Mouse (Mus musculus): Measurements from ENCODE around the gene Rcn1. TPM values are rescaled to one million over a fixed set of nuclear protein-coding genes. Genes with fewer than 3 reads are reported as not detected.

Gene Rcn1
- total RNA-seq, 4 experiments from 2014 or later, result 19.4 to 23.4 (median 21.4) TPM

DNA sequence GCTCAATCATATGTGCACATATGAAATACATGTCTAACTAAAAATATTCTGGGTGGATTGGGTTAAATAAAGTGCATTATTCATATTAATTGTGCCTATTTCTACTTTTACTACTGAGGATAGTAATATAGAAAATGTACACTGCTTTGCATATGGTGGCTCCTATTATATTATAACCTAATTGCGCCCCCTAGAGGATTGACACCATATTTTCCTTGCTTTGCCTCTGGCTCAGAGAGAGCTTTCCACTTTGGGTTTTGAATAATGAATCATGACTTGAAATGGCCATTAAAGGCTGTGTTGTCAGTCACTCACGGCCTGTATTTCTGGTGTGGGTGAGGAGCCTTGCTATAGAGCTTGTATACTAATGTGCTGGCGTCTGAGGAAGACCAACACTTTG, 59.1 kb downstream of the Rcn1 start:
- DNase-seq (ENCODE audit: low spot score), result no peak

DNA sequence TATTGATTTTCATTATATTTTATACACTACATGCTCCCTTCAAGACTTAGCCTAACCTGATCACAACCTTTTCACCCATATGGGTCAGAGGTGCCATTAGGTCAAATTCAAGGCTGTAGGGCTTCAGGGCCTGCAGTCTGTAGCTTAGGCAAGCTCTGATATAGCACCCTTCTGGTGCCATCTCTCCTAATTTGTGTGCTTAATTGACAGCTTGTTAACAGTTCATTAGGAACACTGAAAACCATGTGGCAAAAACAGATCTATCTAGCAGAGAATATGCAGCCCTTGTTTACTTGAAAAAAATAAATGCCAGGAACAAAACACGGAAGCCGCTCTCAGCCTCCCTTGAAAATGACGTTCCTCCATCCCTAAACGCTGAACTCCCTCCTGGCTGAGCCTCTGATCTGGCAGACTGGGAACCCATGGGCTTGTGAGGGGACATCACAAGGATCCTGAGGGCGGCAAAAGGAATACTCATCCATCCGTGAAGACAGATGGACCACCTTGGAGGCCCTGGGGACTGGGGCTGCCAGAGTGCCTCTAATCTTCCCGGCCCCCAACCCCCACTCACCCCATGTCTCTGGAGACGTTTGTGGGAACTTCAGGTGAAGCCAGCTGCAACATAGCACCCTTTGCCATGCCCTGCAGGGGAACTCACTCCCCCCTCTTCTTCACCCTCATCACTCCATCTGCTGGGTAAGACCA, 61.8 kb downstream of the Rcn1 start:
- DNase-seq (ENCODE audit: low spot score), result no peak

DNA sequence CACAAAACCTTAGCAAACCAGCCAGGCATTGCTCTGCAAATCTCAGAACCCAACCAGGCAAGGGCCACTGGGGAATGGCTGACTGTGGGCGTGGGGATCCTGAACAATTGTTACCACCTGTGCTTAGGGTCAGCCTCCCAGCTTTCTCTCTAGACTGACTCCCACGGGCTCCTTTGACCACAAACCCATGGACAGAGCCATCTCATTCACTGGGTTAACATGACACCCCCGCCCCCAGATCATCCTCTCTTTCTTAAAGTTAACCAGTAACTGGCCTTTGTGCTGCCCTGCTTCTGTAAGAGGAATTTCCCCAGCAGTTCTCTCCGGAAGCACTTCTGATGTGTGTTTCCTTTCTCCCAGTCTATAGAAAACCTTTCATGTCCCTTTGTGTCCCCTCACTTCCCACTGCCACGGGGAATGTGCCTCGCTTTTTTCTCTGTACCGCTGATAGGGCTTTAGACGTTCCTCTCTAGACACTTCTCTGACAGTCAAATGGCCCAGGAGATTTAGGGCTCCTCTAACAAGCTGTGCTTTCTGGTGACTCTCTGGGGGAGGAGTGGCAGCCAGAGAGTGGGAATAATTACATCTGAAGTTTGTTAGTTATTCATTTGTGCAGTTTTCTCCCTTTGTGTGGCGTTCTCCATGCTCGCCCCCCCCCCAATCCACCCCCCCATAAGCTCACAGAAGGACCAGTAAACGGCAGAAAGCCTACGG, 62.6 kb downstream of the Rcn1 start:
- no peak for DNase-seq (ENCODE audit: low spot score)

Other genes starting within 250 kb of the Rcn1 start
- gene Them7, start 175.0 kb downstream of the Rcn1 start, total RNA-seq (2022), result 1 to 10 TPM; 2.2 to 3.0 (median 2.6) TPM